Mouse (Mus musculus) hindbrain, embryonic 11.5 days (tissue): ENCODE measurements around the gene Zfp691. TPM values are rescaled to one million over a fixed set of nuclear protein-coding genes. Genes with fewer than 3 reads are reported as not detected.

ENCODE experiments used
- ATAC-seq: fragments of 200-750 bp; cut with Nextera tagmentation; 2 replicates; pipeline ENCODE4 v1.8.0; 2017; ENCODE audit warnings: mild to moderate bottlenecking, moderate TSS enrichment, moderate library complexity; ENCODE audit not compliant: low FRiP score
- DNase-seq: peaks from one replicate; pipeline ENCODE4 v3.0.0-alpha.2; 2015; ENCODE audit warnings: low spot score
- H3K27ac ChIP-seq: fragments of 300-500 bp; sonication (generic); 2 replicates; pipeline ENCODE4 v1.5.1; 2014; ENCODE audit warnings: mild to moderate bottlenecking, low read depth, low read length
- H3K27me3 ChIP-seq: fragments of 300-500 bp; sonication (generic); 2 replicates; pipeline ENCODE4 v1.6.1; 2014; ENCODE audit warnings: mild to moderate bottlenecking, low read length, moderate library complexity, mixed read lengths; ENCODE audit not compliant: control insufficient read depth, insufficient read depth
- H3K36me3 ChIP-seq: fragments of 300-500 bp; sonication (generic); 2 replicates; pipeline ENCODE4 v1.6.1; 2014; ENCODE audit warnings: mild to moderate bottlenecking, low read length, moderate library complexity, mixed read lengths; ENCODE audit not compliant: control insufficient read depth, insufficient read depth
- H3K4me1 ChIP-seq: fragments of 300-500 bp; sonication (generic); replicated peaks from 2 replicates; pipeline ENCODE4 v1.6.1; 2014; ENCODE audit warnings: low read length, mixed read lengths; ENCODE audit not compliant: control insufficient read depth, insufficient read depth
- H3K4me2 ChIP-seq: fragments of 300-500 bp; sonication (generic); replicated peaks from 2 replicates; pipeline ENCODE4 v1.6.1; 2014; ENCODE audit warnings: mild to moderate bottlenecking, low read depth, low read length
- H3K4me3 ChIP-seq: fragments of 300-500 bp; sonication (generic); 2 replicates; pipeline ENCODE4 v1.5.1; 2014; ENCODE audit warnings: low read depth, low read length
- H3K9ac ChIP-seq: fragments of 300-500 bp; sonication (generic); 2 replicates; pipeline ENCODE4 v1.6.1; 2014; ENCODE audit warnings: low read depth, low read length
- H3K9me3 ChIP-seq: fragments of 300-500 bp; sonication (generic); 2 replicates; pipeline ENCODE4 v1.6.1; 2016; ENCODE audit warnings: low read length; ENCODE audit not compliant: control insufficient read depth
- WGBS: fragments of 180-500 bp; shearing (Covaris S2); extraction: QIAGEN DNeasy Blood & Tissue Kit; methylation state at CpG from one replicate; pipeline ENCODE4 v1.1.7; 2014; 5-methylcytosine and 5-hydroxymethylcytosine counted together
- microRNA counts: library from miRNA; unstranded; fragments of <30 nt; microRNA quantifications from one replicate; lab custom pipeline; 2015
- polyA plus RNA-seq: library from polyadenylated mRNA; unstranded; fragments of >200 nt; fragmentation: Nextera tagmentation; extraction: Ambion mirVana; gene quantifications from 2 replicates; pipeline ENCODE4 v1.2.1, GENCODE M21; 2014

Gene Zfp691
- polyA plus RNA-seq, 1 experiment from 2014 or later, result 8.3 TPM

GRCm38 (mm10) chr4:119125577-119126270, 48.3 kb downstream of the Zfp691 start:
- Histone ChIP-seq H3K4me2 (no peak overlapping the region), H3K4me1 (no peaks in the 10 kb centered on the region; the same call in 1 of the 2 replicates), H3K27ac (no peak overlapping the region), H3K27me3 (no peaks in the 10 kb centered on the region), H3K9ac (no peak overlapping the region), H3K9me3 (no peaks in the 10 kb centered on the region), H3K4me3 (no peak overlapping the region), H3K36me3 (0 out of 2 replicates have a peak, but pooled peaks cover 3% of the 10 kb centered on the region)
- ATAC-seq (no peak), DNase-seq (no peak)
- 80% methylated on average over 9 of the region's 9 CpGs for WGBS

DNA sequence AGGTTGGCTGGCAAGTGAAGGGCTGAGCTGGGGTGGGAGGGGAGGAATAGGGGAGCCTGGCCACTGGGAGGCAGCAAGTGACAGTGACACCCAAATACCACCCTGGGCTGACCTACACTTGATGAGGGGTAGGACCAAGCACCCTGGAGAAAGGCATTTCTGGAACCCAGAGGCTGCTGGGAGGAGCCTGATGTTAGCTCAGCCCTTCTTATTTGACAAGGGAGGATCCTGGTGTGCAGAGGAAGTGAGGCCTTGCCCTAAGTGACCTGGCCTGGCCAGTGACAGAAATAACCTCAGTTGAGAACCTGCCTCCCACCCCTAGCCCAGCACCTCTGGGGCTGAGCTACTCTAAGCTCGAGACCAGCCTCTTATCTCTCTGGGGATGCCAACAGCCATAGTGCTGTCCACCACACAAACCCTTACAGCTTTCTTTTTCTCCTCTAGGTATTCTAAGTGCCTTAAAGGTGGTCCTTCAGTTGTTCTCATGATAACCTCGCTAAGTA, 49.2 kb downstream of the Zfp691 start:
- 70% methylated on average over 2 of the region's 2 CpGs for WGBS
- Histone ChIP-seq H3K27ac (no peak overlapping the region), H3K4me2 (no peak overlapping the region), H3K36me3 (0 out of 2 replicates have a peak, but pooled peaks cover 3% of the 10 kb centered on the region), H3K4me1 (no peaks in the 10 kb centered on the region; the same call in 1 of the 2 replicates), H3K27me3 (no peaks in the 10 kb centered on the region), H3K9ac (no peak overlapping the region), H3K9me3 (no peaks in the 10 kb centered on the region), H3K4me3 (no peak overlapping the region)
- ATAC-seq (no peak), DNase-seq (no peak)

- ATAC-seq (no peak), DNase-seq (no peak)
- peaks cover under 1% of the 10 kb centered on the region; the same call in 1 of the 2 replicates for H3K4me1 ChIP-seq
- no peak overlapping the region for H3K9ac ChIP-seq
- H3K27ac ChIP-seq, result no peak overlapping the region
- H3K36me3 ChIP-seq, result 0 out of 2 replicates have a peak, but pooled peaks cover 3% of the 10 kb centered on the region
- no peak overlapping the region for H3K4me2 ChIP-seq
- 70% methylated on average over 4 of the region's 4 CpGs for WGBS
- H3K4me3 ChIP-seq, result no peak overlapping the region
- no peaks in the 10 kb centered on the region for H3K9me3 ChIP-seq
- no peaks in the 10 kb centered on the region for H3K27me3 ChIP-seq
Observed at GRCm38 (mm10) chr4:119121249-119121648, 52.7 kb downstream of the Zfp691 start.

DNA sequence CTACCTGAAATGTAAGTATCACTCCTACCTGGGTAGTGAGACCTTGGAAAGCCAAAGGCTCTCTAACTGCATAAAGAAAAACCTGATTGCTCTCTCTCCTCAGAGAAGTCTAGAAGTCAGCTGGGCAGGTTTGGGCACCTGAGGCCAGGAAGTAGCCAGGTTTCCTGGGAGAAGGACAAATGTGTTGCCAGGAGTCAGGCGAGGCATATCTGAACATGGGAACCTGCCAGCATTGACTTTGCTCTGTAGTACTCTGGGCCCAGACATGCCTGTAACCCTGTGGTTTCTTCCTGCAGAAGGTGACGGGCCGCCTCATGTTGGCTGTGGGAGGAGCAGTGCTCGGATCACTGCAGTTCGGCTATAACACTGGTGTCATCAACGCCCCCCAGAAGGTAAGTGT, 53.9 kb downstream of the Zfp691 start:
- DNase-seq, result no peak
- WGBS, result 90% methylated on average over 6 of the region's 6 CpGs
- no peak overlapping the region for H3K27ac ChIP-seq
- H3K36me3 ChIP-seq, result 0 out of 2 replicates have a peak, but pooled peaks cover 3% of the 10 kb centered on the region
- no peak for ATAC-seq
- no peak overlapping the region for H3K4me3 ChIP-seq
- no peaks in the 10 kb centered on the region for H3K9me3 ChIP-seq
- H3K9ac ChIP-seq, result no peak overlapping the region
- no peaks in the 10 kb centered on the region for H3K27me3 ChIP-seq
- peaks cover 2% of the 10 kb centered on the region; the same call in 1 of the 2 replicates for H3K4me1 ChIP-seq
- no peak overlapping the region for H3K4me2 ChIP-seq

MicroRNAs within 50 kb of the gene (microRNA counts, 519-probe panel; counts per million panel counts)
- microRNA mmu-miR-1957 (lab: Ali Mortazavi, UCI), result not detected

Other genes starting within 250 kb of the Zfp691 start
- 0.07 TPM in 1 of 2 replicates, not detected in the other for gene Olfr1328, start 235.6 kb downstream of the Zfp691 start, polyA plus RNA-seq
- not detected in 2 replicates for gene Lao1, start 212.6 kb downstream of the Zfp691 start, polyA plus RNA-seq
- 134 and 137 TPM in 2 replicates for gene Slc2a1, start 65.5 kb downstream of the Zfp691 start, polyA plus RNA-seq
- gene Ermap, start 15.8 kb upstream of the Zfp691 start, polyA plus RNA-seq, result 9.9 and 11.1 TPM in 2 replicates
- 177 and 201 TPM in 2 replicates for gene Svbp, start 21.1 kb upstream of the Zfp691 start, polyA plus RNA-seq
- not detected in 2 replicates for gene Tmem269, start 44.0 kb upstream of the Zfp691 start, polyA plus RNA-seq
- 31.1 and 37.0 TPM in 2 replicates for gene AU022252, start 58.5 kb upstream of the Zfp691 start, polyA plus RNA-seq
- 15.4 and 17.9 TPM in 2 replicates for gene P3h1, start 58.7 kb upstream of the Zfp691 start, polyA plus RNA-seq
- gene Cldn19, start 81.2 kb upstream of the Zfp691 start, polyA plus RNA-seq, result 0.18 and 0.25 TPM in 2 replicates
- 1,193 and 1,290 TPM in 2 replicates for gene Ybx1, start 120.4 kb upstream of the Zfp691 start, polyA plus RNA-seq
- gene Ppih, start 146.4 kb upstream of the Zfp691 start, polyA plus RNA-seq, result 109 and 115 TPM in 2 replicates
- gene Ccdc30, start 241.3 kb upstream of the Zfp691 start, polyA plus RNA-seq, result 12.6 and 13.9 TPM in 2 replicates
- gene Ppcs, start 248.2 kb upstream of the Zfp691 start, polyA plus RNA-seq, result 21.0 and 25.5 TPM in 2 replicates
- 0.23 and 0.29 TPM in 2 replicates for gene Zmynd12, start 248.6 kb upstream of the Zfp691 start, polyA plus RNA-seq